Mouse (Mus musculus): ENCODE results near the gene Camsap1. TPM values are rescaled to one million over a fixed set of nuclear protein-coding genes. Genes with fewer than 3 reads are reported as not detected.

The Camsap1 gene
- polyA plus RNA-seq, 1 experiment from 2014 or later: 46.8 TPM

GRCm38 (mm10) chr2:25986601-25987000 lies 3.5 kb upstream of the Camsap1 start:
- no peak overlapping the region for H3K9ac ChIP-seq (ENCODE audit: low read length)
- ATAC-seq (ENCODE audit: low FRiP score) (no peak), DNase-seq (ENCODE audit: low spot score, missing footprints) (no peak)
- H3K4me3 ChIP-seq (ENCODE audit: low read depth, low read length): no peak overlapping the region
- no peaks in the 10 kb centered on the region for H3K36me3 ChIP-seq (ENCODE audit: control insufficient read depth, insufficient read depth, low read length)
- peaks cover 8% of the 10 kb centered on the region for H3K4me1 ChIP-seq (ENCODE audit: control insufficient read depth, insufficient read depth, low read length)
- H3K4me2 ChIP-seq: no peak overlapping the region
- H3K27ac ChIP-seq (ENCODE audit: low read depth, low read length): no peak overlapping the region
- no peaks in the 10 kb centered on the region for H3K9me3 ChIP-seq (ENCODE audit: control insufficient read depth, low read length)
- WGBS: 66% methylated on average over 5 of the region's 5 CpGs
- no peaks in the 10 kb centered on the region for H3K27me3 ChIP-seq (ENCODE audit: control insufficient read depth, insufficient read depth, low read length)

- WGBS: under 1% methylated on average over 73 of the region's 76 CpGs
- H3K9ac ChIP-seq (ENCODE audit: low read length): peak overlapping the region; percentile 98
- peaks cover 24% of the 10 kb centered on the region for H3K4me1 ChIP-seq (ENCODE audit: control insufficient read depth, insufficient read depth, low read length)
- peak; percentile 97 for DNase-seq (ENCODE audit: low spot score, missing footprints)
- peak overlapping the region; percentile 86 for H3K27ac ChIP-seq (ENCODE audit: low read depth, low read length)
- ATAC-seq (ENCODE audit: low FRiP score): peak; percentile 13
- peak overlapping the region; percentile 92 for H3K4me3 ChIP-seq (ENCODE audit: low read depth, low read length)
- H3K4me2 ChIP-seq: peak overlapping the region; percentile 89
- no peaks in the 10 kb centered on the region for H3K9me3 ChIP-seq (ENCODE audit: control insufficient read depth, low read length)
- H3K27me3 ChIP-seq (ENCODE audit: control insufficient read depth, insufficient read depth, low read length): no peaks in the 10 kb centered on the region
- no peaks in the 10 kb centered on the region for H3K36me3 ChIP-seq (ENCODE audit: control insufficient read depth, insufficient read depth, low read length)
Measured at GRCm38 (mm10) chr2:25982426-25983091, 523 bp downstream of the Camsap1 start.

GRCm38 (mm10) chr2:25982052-25982425 lies 1.0 kb downstream of the Camsap1 start:
- H3K36me3 ChIP-seq (ENCODE audit: control insufficient read depth, insufficient read depth, low read length): no peaks in the 10 kb centered on the region
- H3K4me3 ChIP-seq (ENCODE audit: low read depth, low read length): peak overlapping the region; percentile 92
- H3K4me1 ChIP-seq (ENCODE audit: control insufficient read depth, insufficient read depth, low read length): peaks cover 24% of the 10 kb centered on the region
- H3K27ac ChIP-seq (ENCODE audit: low read depth, low read length): no peak overlapping the region
- ATAC-seq (ENCODE audit: low FRiP score) (no peak), DNase-seq (ENCODE audit: low spot score, missing footprints) (no peak)
- no peaks in the 10 kb centered on the region for H3K27me3 ChIP-seq (ENCODE audit: control insufficient read depth, insufficient read depth, low read length)
- no peaks in the 10 kb centered on the region for H3K9me3 ChIP-seq (ENCODE audit: control insufficient read depth, low read length)
- peak overlapping the region; percentile 98 for H3K9ac ChIP-seq (ENCODE audit: low read length)
- WGBS: 1% methylated on average over 16 of the region's 16 CpGs
- peak overlapping the region; percentile 89 for H3K4me2 ChIP-seq

DNA sequence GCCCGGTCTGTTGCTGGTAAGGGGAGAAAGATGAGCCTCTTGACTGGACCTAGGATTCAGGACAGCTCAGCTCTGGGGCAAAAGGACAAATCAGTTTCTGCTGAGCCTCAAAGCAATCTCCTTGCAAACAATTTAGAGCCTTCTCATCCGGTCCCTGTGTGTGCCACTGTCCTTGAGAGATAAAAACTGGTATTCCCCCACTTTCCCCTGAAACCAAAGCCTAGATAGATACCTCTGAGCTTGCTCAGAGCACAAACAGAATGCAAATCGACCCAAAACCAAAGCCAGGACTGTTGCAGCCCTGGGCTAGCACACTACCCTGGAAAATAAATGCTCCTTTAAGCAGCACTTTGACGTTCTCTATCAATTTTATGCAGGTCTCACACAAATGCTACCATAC lies 4.1 kb downstream of the Camsap1 start:
- Histone ChIP-seq H3K4me3 (ENCODE audit: low read depth, low read length) (no peak overlapping the region), H3K36me3 (ENCODE audit: control insufficient read depth, insufficient read depth, low read length) (no peaks in the 10 kb centered on the region), H3K9ac (ENCODE audit: low read length) (no peak overlapping the region), H3K4me2 (no peak overlapping the region), H3K4me1 (ENCODE audit: control insufficient read depth, insufficient read depth, low read length) (peaks cover 22% of the 10 kb centered on the region), H3K27me3 (ENCODE audit: control insufficient read depth, insufficient read depth, low read length) (no peaks in the 10 kb centered on the region), H3K27ac (ENCODE audit: low read depth, low read length) (no peak overlapping the region), H3K9me3 (ENCODE audit: control insufficient read depth, low read length) (no peaks in the 10 kb centered on the region)
- ATAC-seq (ENCODE audit: low FRiP score) (no peak), DNase-seq (ENCODE audit: low spot score, missing footprints) (no peak)
- WGBS: 88% methylated on average over 4 of the region's 4 CpGs

- WGBS: 87% methylated on average over 7 of the region's 7 CpGs
- Histone ChIP-seq H3K4me3 (ENCODE audit: low read depth, low read length) (no peak overlapping the region), H3K4me1 (ENCODE audit: control insufficient read depth, insufficient read depth, low read length) (peaks cover 21% of the 10 kb centered on the region), H3K9me3 (ENCODE audit: control insufficient read depth, low read length) (no peaks in the 10 kb centered on the region), H3K27me3 (ENCODE audit: control insufficient read depth, insufficient read depth, low read length) (no peaks in the 10 kb centered on the region), H3K9ac (ENCODE audit: low read length) (no peak overlapping the region), H3K27ac (ENCODE audit: low read depth, low read length) (no peak overlapping the region), H3K36me3 (ENCODE audit: control insufficient read depth, insufficient read depth, low read length) (no peaks in the 10 kb centered on the region), H3K4me2 (no peak overlapping the region)
- no peak for DNase-seq (ENCODE audit: low spot score, missing footprints)
- ATAC-seq (ENCODE audit: low FRiP score): no peak
Measured at GRCm38 (mm10) chr2:25977587-25978239, 5.4 kb downstream of the Camsap1 start.

DNA sequence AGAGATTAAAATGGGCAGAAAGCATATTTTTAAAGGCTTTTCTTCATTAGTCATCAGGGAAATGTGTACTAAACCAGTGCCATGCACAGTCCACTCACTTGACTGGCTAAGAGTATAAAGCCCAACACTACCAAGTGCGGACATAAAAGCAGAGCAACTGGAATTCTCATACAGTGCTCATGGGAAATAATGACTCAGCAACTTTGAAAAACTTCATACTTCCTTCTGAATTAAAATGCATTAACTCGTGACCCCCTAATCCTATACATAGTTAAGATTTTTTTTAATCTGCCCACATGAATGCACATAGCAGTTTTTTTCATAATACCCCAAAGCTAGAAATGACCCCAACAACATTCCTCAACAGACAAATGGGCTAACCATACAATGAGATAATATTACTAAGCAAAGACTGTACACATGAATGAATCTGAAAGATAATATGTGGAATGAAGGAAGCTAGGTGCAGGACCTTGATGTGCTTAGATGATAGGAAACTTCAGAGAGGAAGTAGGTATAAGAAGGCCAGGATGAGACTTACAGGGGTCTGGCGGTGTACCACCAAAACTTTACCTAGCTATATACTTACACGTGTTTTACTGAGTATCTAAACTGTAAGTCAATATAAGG lies 7.8 kb downstream of the Camsap1 start:
- no peaks in the 10 kb centered on the region for H3K27me3 ChIP-seq (ENCODE audit: control insufficient read depth, insufficient read depth, low read length)
- H3K4me1 ChIP-seq (ENCODE audit: control insufficient read depth, insufficient read depth, low read length): peaks cover 6% of the 10 kb centered on the region
- no peak overlapping the region for H3K9ac ChIP-seq (ENCODE audit: low read length)
- H3K9me3 ChIP-seq (ENCODE audit: control insufficient read depth, low read length): no peaks in the 10 kb centered on the region
- no peak overlapping the region for H3K4me2 ChIP-seq
- no peak overlapping the region for H3K27ac ChIP-seq (ENCODE audit: low read depth, low read length)
- ATAC-seq (ENCODE audit: low FRiP score): no peak
- DNase-seq (ENCODE audit: low spot score, missing footprints): no peak
- WGBS: 91% methylated on average over 4 of the region's 4 CpGs
- no peaks in the 10 kb centered on the region for H3K36me3 ChIP-seq (ENCODE audit: control insufficient read depth, insufficient read depth, low read length)
- H3K4me3 ChIP-seq (ENCODE audit: low read depth, low read length): no peak overlapping the region

DNA sequence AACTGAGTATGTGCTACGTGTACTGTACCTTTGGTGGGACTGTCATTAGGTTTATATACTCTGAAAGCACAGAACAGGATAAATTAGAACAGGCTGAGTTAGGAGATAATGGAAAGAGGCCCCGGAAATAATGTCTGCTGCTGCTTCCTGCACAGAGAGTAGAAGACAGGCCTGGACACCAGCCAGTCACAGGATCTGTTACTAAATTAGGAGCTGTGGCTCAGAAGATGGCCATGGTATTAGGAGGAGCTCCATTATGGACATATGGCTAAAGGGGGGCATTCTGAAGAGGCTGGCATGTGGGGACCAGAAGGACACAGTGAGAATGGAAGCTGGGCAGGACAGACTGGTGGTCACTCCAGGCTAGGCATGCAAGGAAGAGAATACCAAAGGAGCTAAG lies 12.7 kb downstream of the Camsap1 start:
- H3K9ac ChIP-seq (ENCODE audit: low read length): no peak overlapping the region
- no peak overlapping the region for H3K4me3 ChIP-seq (ENCODE audit: low read depth, low read length)
- H3K4me2 ChIP-seq: no peak overlapping the region
- peaks cover 5% of the 10 kb centered on the region; the same call in 1 of the 2 replicates for H3K36me3 ChIP-seq (ENCODE audit: control insufficient read depth, insufficient read depth, low read length)
- no peaks in the 10 kb centered on the region for H3K9me3 ChIP-seq (ENCODE audit: control insufficient read depth, low read length)
- H3K27ac ChIP-seq (ENCODE audit: low read depth, low read length): no peak overlapping the region
- WGBS: 88% methylated on average over 2 of the region's 2 CpGs
- H3K27me3 ChIP-seq (ENCODE audit: control insufficient read depth, insufficient read depth, low read length): no peaks in the 10 kb centered on the region
- ATAC-seq (ENCODE audit: low FRiP score) (no peak), DNase-seq (ENCODE audit: low spot score, missing footprints) (peak; percentile 39)
- H3K4me1 ChIP-seq (ENCODE audit: control insufficient read depth, insufficient read depth, low read length): no peaks in the 10 kb centered on the region

GRCm38 (mm10) chr2:25969319-25969718 lies 13.8 kb downstream of the Camsap1 start:
- 92% methylated on average over 4 of the region's 4 CpGs for WGBS
- no peaks in the 10 kb centered on the region for H3K9me3 ChIP-seq (ENCODE audit: control insufficient read depth, low read length)
- peaks cover 6% of the 10 kb centered on the region; the same call in 1 of the 2 replicates for H3K36me3 ChIP-seq (ENCODE audit: control insufficient read depth, insufficient read depth, low read length)
- H3K9ac ChIP-seq (ENCODE audit: low read length): no peak overlapping the region
- no peak overlapping the region for H3K4me2 ChIP-seq
- H3K4me1 ChIP-seq (ENCODE audit: control insufficient read depth, insufficient read depth, low read length): no peaks in the 10 kb centered on the region
- H3K27me3 ChIP-seq (ENCODE audit: control insufficient read depth, insufficient read depth, low read length): no peaks in the 10 kb centered on the region
- DNase-seq (ENCODE audit: low spot score, missing footprints) (peak; percentile 14), ATAC-seq (ENCODE audit: low FRiP score) (no peak)
- no peak overlapping the region for H3K4me3 ChIP-seq (ENCODE audit: low read depth, low read length)
- H3K27ac ChIP-seq (ENCODE audit: low read depth, low read length): no peak overlapping the region

DNA sequence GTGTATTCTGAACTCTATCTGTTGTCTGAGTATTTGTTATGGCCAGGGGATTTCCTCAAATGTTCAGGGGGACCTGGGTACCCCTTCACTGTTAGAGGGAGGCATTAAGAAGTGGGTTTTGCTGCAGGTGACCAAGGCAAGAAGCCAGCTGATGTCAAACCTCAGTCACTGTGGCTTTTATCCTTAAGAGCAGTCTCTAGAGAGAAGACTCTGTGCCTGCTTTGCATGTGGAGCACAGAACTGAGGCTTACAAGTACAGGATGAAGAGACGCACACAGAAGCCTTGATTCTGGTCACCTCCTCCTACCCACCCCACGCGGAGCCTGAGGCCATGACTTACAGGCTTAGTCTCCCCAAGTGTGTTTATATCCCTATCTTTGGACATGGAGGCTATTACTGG lies 33.8 kb downstream of the Camsap1 start:
- no peaks in the 10 kb centered on the region for H3K9me3 ChIP-seq (ENCODE audit: control insufficient read depth, low read length)
- no peak overlapping the region for H3K4me2 ChIP-seq
- peaks cover 7% of the 10 kb centered on the region for H3K36me3 ChIP-seq (ENCODE audit: control insufficient read depth, insufficient read depth, low read length)
- no peaks in the 10 kb centered on the region for H3K4me1 ChIP-seq (ENCODE audit: control insufficient read depth, insufficient read depth, low read length)
- H3K9ac ChIP-seq (ENCODE audit: low read length): no peak overlapping the region
- no peak overlapping the region for H3K27ac ChIP-seq (ENCODE audit: low read depth, low read length)
- H3K27me3 ChIP-seq (ENCODE audit: control insufficient read depth, insufficient read depth, low read length): no peaks in the 10 kb centered on the region
- 93% methylated on average over 3 of the region's 3 CpGs for WGBS
- no peak for DNase-seq (ENCODE audit: low spot score, missing footprints)
- H3K4me3 ChIP-seq (ENCODE audit: low read depth, low read length): no peak overlapping the region
- ATAC-seq (ENCODE audit: low FRiP score): no peak

All from midbrain, embryonic 11.5 days (tissue).